Mouse (Mus musculus): ENCODE data around the gene Olfr749. TPM values are rescaled to one million over a fixed set of nuclear protein-coding genes. Genes with fewer than 3 reads are reported as not detected.

Gene Olfr749
- polyA plus RNA-seq (2015; fragmentation: Nextera tagmentation; extraction: Ambion mirVana) = not detected in 2 replicates

- no peak within 1 kb of the TSS for H3K4me2 ChIP-seq (ENCODE audit: low read depth, low read length)
- H3K36me3 ChIP-seq (ENCODE audit: control insufficient read depth, insufficient read depth) = no peaks in the 10 kb centered on the region
- no peak within 1 kb of the TSS for H3K27ac ChIP-seq (ENCODE audit: low read length)
- H3K27me3 ChIP-seq (ENCODE audit: control insufficient read depth, insufficient read depth, low read depth, low read length) = no peaks in the 10 kb centered on the region
- no peak within 1 kb of the TSS for H3K4me3 ChIP-seq (ENCODE audit: low read depth, low read length)
- no peak for ATAC-seq (ENCODE audit: low read depth)
- H3K4me1 ChIP-seq (ENCODE audit: control insufficient read depth, low read depth, low read length) = no peaks in the 10 kb centered on the region
- H3K9ac ChIP-seq (ENCODE audit: low read depth, low read length) = no peak within 1 kb of the TSS
- H3K9me3 ChIP-seq (replicated peaks; ENCODE audit: control insufficient read depth, low read length) = no peaks in the 10 kb centered on the region
These were observed at the start of gene Olfr749 for GRCm38 (mm10) chr14:50744994-50745393. Gene Olfr749 (minus strand): TSS chr14:50745094.

- H3K9me3 ChIP-seq (replicated peaks; ENCODE audit: control insufficient read depth, low read length) = no peaks in the 10 kb centered on the region
- no peak overlapping the region for H3K27ac ChIP-seq (ENCODE audit: low read length)
- H3K4me2 ChIP-seq (ENCODE audit: low read depth, low read length) = no peak overlapping the region
- WGBS (ENCODE audit: insufficient replicate concordance) = 8% methylated on average over 2 of the region's 2 CpGs
- no peak overlapping the region for H3K4me3 ChIP-seq (ENCODE audit: low read depth, low read length)
- H3K4me1 ChIP-seq (ENCODE audit: control insufficient read depth, low read depth, low read length) = peaks cover 4% of the 10 kb centered on the region
- H3K27me3 ChIP-seq (ENCODE audit: control insufficient read depth, insufficient read depth, low read depth, low read length) = no peaks in the 10 kb centered on the region
- H3K36me3 ChIP-seq (ENCODE audit: control insufficient read depth, insufficient read depth) = no peaks in the 10 kb centered on the region
- no peak for ATAC-seq (ENCODE audit: low read depth)
- H3K9ac ChIP-seq (ENCODE audit: low read depth, low read length) = no peak overlapping the region
These were observed 43.3 kb upstream of the Olfr749 start for GRCm38 (mm10) chr14:50788157-50788556.

GRCm38 (mm10) chr14:50785251-50785637, 40.4 kb upstream of the Olfr749 start, which contains the start of gene Ttc5:
Gene Ttc5 (minus strand): TSS chr14:50785519.
- H3K4me3 ChIP-seq (ENCODE audit: low read depth, low read length) = peak within 1 kb of the TSS; percentile 80
- H3K36me3 ChIP-seq (ENCODE audit: control insufficient read depth, insufficient read depth) = no peaks in the 10 kb centered on the region; the same call in 1 of the 2 replicates
- peaks cover 4% of the 10 kb centered on the region for H3K4me1 ChIP-seq (ENCODE audit: control insufficient read depth, low read depth, low read length)
- WGBS (ENCODE audit: insufficient replicate concordance) = under 1% methylated on average over 21 of the region's 21 CpGs
- peak; percentile 97 for ATAC-seq (ENCODE audit: low read depth)
- H3K4me2 ChIP-seq (ENCODE audit: low read depth, low read length) = peak within 1 kb of the TSS; percentile 50
- H3K9me3 ChIP-seq (replicated peaks; ENCODE audit: control insufficient read depth, low read length) = no peaks in the 10 kb centered on the region
- H3K9ac ChIP-seq (ENCODE audit: low read depth, low read length) = peak within 1 kb of the TSS; percentile 69
- no peak within 1 kb of the TSS for H3K27ac ChIP-seq (ENCODE audit: low read length)
- H3K27me3 ChIP-seq (ENCODE audit: control insufficient read depth, insufficient read depth, low read depth, low read length) = no peaks in the 10 kb centered on the region

GRCm38 (mm10) chr14:50784391-50785250, 39.7 kb upstream of the Olfr749 start:
- ATAC-seq (ENCODE audit: low read depth) = no peak; the same call in 1 of the 2 replicates
- H3K4me3 ChIP-seq (ENCODE audit: low read depth, low read length) = peak overlapping the region; percentile 80
- peak overlapping the region; percentile 69 for H3K9ac ChIP-seq (ENCODE audit: low read depth, low read length)
- H3K4me2 ChIP-seq (ENCODE audit: low read depth, low read length) = peak overlapping the region; percentile 50
- no peaks in the 10 kb centered on the region for H3K27me3 ChIP-seq (ENCODE audit: control insufficient read depth, insufficient read depth, low read depth, low read length)
- no peaks in the 10 kb centered on the region for H3K9me3 ChIP-seq (replicated peaks; ENCODE audit: control insufficient read depth, low read length)
- 17% methylated on average over 16 of the region's 16 CpGs for WGBS (ENCODE audit: insufficient replicate concordance)
- H3K4me1 ChIP-seq (ENCODE audit: control insufficient read depth, low read depth, low read length) = peaks cover 4% of the 10 kb centered on the region
- H3K36me3 ChIP-seq (ENCODE audit: control insufficient read depth, insufficient read depth) = no peaks in the 10 kb centered on the region; the same call in 1 of the 2 replicates
- no peak overlapping the region for H3K27ac ChIP-seq (ENCODE audit: low read length)

GRCm38 (mm10) chr14:50782166-50782565, 37.3 kb upstream of the Olfr749 start:
- 61% methylated on average over 3 of the region's 3 CpGs for WGBS (ENCODE audit: insufficient replicate concordance)
- Histone ChIP-seq H3K9me3 (replicated peaks; ENCODE audit: control insufficient read depth, low read length) (no peaks in the 10 kb centered on the region), H3K4me2 (ENCODE audit: low read depth, low read length) (no peak overlapping the region), H3K4me1 (ENCODE audit: control insufficient read depth, low read depth, low read length) (peaks cover 4% of the 10 kb centered on the region), H3K36me3 (ENCODE audit: control insufficient read depth, insufficient read depth) (no peaks in the 10 kb centered on the region; the same call in 1 of the 2 replicates), H3K27ac (ENCODE audit: low read length) (no peak overlapping the region), H3K9ac (ENCODE audit: low read depth, low read length) (no peak overlapping the region), H3K27me3 (ENCODE audit: control insufficient read depth, insufficient read depth, low read depth, low read length) (no peaks in the 10 kb centered on the region), H3K4me3 (ENCODE audit: low read depth, low read length) (no peak overlapping the region)
- no peak for ATAC-seq (ENCODE audit: low read depth)

GRCm38 (mm10) chr14:50771342-50771741, 26.4 kb upstream of the Olfr749 start:
- no peaks in the 10 kb centered on the region for H3K4me1 ChIP-seq (ENCODE audit: control insufficient read depth, low read depth, low read length)
- 45% methylated on average over 2 of the region's 2 CpGs for WGBS (ENCODE audit: insufficient replicate concordance)
- no peak overlapping the region for H3K4me3 ChIP-seq (ENCODE audit: low read depth, low read length)
- no peaks in the 10 kb centered on the region for H3K27me3 ChIP-seq (ENCODE audit: control insufficient read depth, insufficient read depth, low read depth, low read length)
- peaks cover 7% of the 10 kb centered on the region for H3K36me3 ChIP-seq (ENCODE audit: control insufficient read depth, insufficient read depth)
- no peak overlapping the region for H3K9ac ChIP-seq (ENCODE audit: low read depth, low read length)
- H3K9me3 ChIP-seq (replicated peaks; ENCODE audit: control insufficient read depth, low read length) = no peaks in the 10 kb centered on the region
- no peak overlapping the region for H3K4me2 ChIP-seq (ENCODE audit: low read depth, low read length)
- no peak overlapping the region for H3K27ac ChIP-seq (ENCODE audit: low read length)
- no peak for ATAC-seq (ENCODE audit: low read depth)

- H3K4me1 ChIP-seq (ENCODE audit: control insufficient read depth, low read depth, low read length) = no peaks in the 10 kb centered on the region
- H3K4me2 ChIP-seq (ENCODE audit: low read depth, low read length) = no peak overlapping the region
- H3K9me3 ChIP-seq (replicated peaks; ENCODE audit: control insufficient read depth, low read length) = no peaks in the 10 kb centered on the region
- WGBS (ENCODE audit: insufficient replicate concordance) = 86% methylated on average over 6 of the region's 6 CpGs
- no peak overlapping the region for H3K4me3 ChIP-seq (ENCODE audit: low read depth, low read length)
- no peaks in the 10 kb centered on the region for H3K27me3 ChIP-seq (ENCODE audit: control insufficient read depth, insufficient read depth, low read depth, low read length)
- ATAC-seq (ENCODE audit: low read depth) = no peak
- no peak overlapping the region for H3K27ac ChIP-seq (ENCODE audit: low read length)
- no peaks in the 10 kb centered on the region for H3K36me3 ChIP-seq (ENCODE audit: control insufficient read depth, insufficient read depth)
- no peak overlapping the region for H3K9ac ChIP-seq (ENCODE audit: low read depth, low read length)
These were observed 20.8 kb upstream of the Olfr749 start for GRCm38 (mm10) chr14:50765736-50766135.

- no peak overlapping the region for H3K4me3 ChIP-seq (ENCODE audit: low read depth, low read length)
- WGBS (ENCODE audit: insufficient replicate concordance) = 62% methylated on average over 5 of the region's 5 CpGs
- ATAC-seq (ENCODE audit: low read depth) = no peak
- H3K36me3 ChIP-seq (ENCODE audit: control insufficient read depth, insufficient read depth) = no peaks in the 10 kb centered on the region
- no peak overlapping the region for H3K4me2 ChIP-seq (ENCODE audit: low read depth, low read length)
- H3K9me3 ChIP-seq (replicated peaks; ENCODE audit: control insufficient read depth, low read length) = no peaks in the 10 kb centered on the region
- H3K4me1 ChIP-seq (ENCODE audit: control insufficient read depth, low read depth, low read length) = no peaks in the 10 kb centered on the region
- no peak overlapping the region for H3K27ac ChIP-seq (ENCODE audit: low read length)
- no peak overlapping the region for H3K9ac ChIP-seq (ENCODE audit: low read depth, low read length)
- H3K27me3 ChIP-seq (ENCODE audit: control insufficient read depth, insufficient read depth, low read depth, low read length) = no peaks in the 10 kb centered on the region
These were observed 13.7 kb upstream of the Olfr749 start for GRCm38 (mm10) chr14:50758416-50759085.

- Histone ChIP-seq H3K4me3 (ENCODE audit: low read depth, low read length) (no peak overlapping the region), H3K9me3 (replicated peaks; ENCODE audit: control insufficient read depth, low read length) (no peaks in the 10 kb centered on the region), H3K27ac (ENCODE audit: low read length) (no peak overlapping the region), H3K4me1 (ENCODE audit: control insufficient read depth, low read depth, low read length) (no peaks in the 10 kb centered on the region), H3K27me3 (ENCODE audit: control insufficient read depth, insufficient read depth, low read depth, low read length) (no peaks in the 10 kb centered on the region), H3K9ac (ENCODE audit: low read depth, low read length) (no peak overlapping the region), H3K36me3 (ENCODE audit: control insufficient read depth, insufficient read depth) (no peaks in the 10 kb centered on the region), H3K4me2 (ENCODE audit: low read depth, low read length) (no peak overlapping the region)
- 44% methylated on average over 2 of the region's 2 CpGs for WGBS (ENCODE audit: insufficient replicate concordance)
- ATAC-seq (ENCODE audit: low read depth) = no peak
These were observed 3.3 kb downstream of the Olfr749 start for GRCm38 (mm10) chr14:50741584-50741983.
